Mouse (Mus musculus): ENCODE results near the gene Yipf7. TPM values are rescaled to one million over a fixed set of nuclear protein-coding genes. Genes with fewer than 3 reads are reported as not detected.

Gene Yipf7
- not detected in 2 replicates for polyA plus RNA-seq (2015; fragmentation: Nextera tagmentation; extraction: Ambion mirVana)

GRCm38 (mm10) chr5:69542489-69542888 is at the start of gene Yipf7:
TSS of gene Yipf7 (minus strand) at chr5:69542648.

DNA sequence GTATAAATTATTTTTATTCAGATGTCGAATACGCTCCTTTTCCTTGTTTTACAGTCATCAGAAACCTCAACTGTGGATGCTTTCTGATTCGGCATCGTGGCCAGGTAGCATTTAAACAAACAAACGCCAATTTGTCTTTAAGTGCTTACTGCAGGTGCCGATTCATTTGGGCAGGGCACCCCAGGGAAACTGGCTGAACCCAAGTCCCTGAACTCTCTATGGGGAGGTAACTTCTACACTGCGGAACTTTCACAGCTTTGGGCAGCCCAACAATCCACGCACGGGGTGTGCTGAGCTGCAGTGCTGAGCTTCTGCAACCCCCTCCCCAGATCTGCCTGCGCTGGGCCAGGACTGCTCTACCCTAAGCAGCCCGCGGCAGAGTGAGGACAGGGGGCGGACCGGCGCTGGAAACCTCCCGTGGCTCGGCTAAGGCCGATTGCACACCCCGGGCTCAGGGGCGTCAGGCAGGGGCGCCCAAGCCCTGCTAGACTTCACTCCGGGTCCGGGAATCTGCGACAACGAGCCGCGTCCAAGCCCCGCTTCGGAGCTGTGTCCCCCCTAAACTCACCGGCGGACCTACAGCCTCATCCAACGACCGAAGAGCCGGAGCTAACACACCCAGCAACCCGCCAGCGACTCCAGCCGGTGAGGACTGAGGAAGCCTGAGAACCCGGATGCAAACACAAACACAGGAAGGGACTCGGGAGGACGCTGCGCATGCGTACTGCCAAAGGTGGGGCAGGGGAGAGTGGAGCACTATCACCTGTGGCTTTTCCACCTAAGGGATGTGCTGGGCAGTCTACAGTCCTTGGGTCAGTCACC is 49.4 kb upstream of the Yipf7 start, which contains the start of gene Gnpda2:
Gene Gnpda2 (minus strand): TSS at position 701 of the 822 bp plus-strand sequence.

GRCm38 (mm10) chr5:69556628-69557403 is 14.4 kb upstream of the Yipf7 start, which contains the start of gene Guf1:
TSS of gene Guf1 (plus strand) at chr5:69556923.

Other genes with a start within 250 kb of the Yipf7 start
- 0.17 and 0.18 TPM in 2 replicates for gene Kctd8, start 201.0 kb downstream of the Yipf7 start, polyA plus RNA-seq (2015; fragmentation: Nextera tagmentation; extraction: Ambion mirVana)
- gene Guf1, start 14.3 kb upstream of the Yipf7 start, polyA plus RNA-seq (2015; fragmentation: Nextera tagmentation; extraction: Ambion mirVana) = 19.3 and 20.3 TPM in 2 replicates
- 53.3 and 55.8 TPM in 2 replicates for gene Gnpda2, start 49.7 kb upstream of the Yipf7 start, polyA plus RNA-seq (2015; fragmentation: Nextera tagmentation; extraction: Ambion mirVana)

Data from urinary bladder, postnatal 0 days (tissue).